Mouse (Mus musculus): ENCODE measurements at regions not wholly inside any gene's neighbourhood (a gene's known extent, or its start where the extent isn't known, plus 50 kb on each side); places are given as distances from the start of the nearest gene placed in this dataset.

DNA sequence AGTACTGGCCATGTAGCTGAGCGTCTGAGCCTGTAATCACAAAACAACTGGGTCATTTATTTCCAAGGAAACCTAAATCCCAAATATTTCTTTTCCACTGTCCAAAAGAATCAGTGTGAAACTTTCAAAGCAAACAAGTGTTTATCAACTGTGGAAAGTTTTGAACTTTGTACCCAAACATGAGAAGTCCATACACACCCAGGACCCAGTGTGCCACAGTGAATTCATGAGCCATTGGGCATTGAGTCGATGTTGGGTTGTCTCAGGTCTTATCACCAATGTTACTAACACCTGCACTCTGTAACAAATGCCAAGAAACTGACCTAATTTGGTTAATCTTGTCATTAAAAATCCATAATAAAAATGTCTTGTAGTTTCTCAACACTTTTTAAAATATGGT lies 305.8 kb upstream of the Igfbp3 start:
- no peak for DNase-seq (ENCODE audit: low spot score in 2 of 2)

DNA sequence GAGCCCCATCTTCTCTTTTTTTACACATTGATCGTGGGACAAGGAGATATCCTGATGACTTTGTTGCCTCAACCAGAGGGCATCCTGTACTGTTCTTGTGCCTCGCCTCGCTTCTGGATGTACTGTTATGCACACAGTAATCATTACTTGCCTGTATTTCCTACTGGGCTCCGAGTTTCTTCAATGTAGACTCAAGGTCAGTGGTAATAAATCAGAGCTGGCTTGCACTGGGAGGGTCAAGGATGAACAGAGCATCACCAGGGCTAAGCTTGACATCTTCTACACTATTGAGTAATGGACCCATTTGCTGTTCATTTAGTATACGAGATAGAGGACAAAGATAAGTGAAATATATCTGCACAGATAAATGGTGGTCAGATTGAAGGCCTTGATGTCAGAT lies 295.1 kb upstream of the Igfbp3 start:
- no peak for DNase-seq (ENCODE audit: low spot score in 2 of 2)

DNA sequence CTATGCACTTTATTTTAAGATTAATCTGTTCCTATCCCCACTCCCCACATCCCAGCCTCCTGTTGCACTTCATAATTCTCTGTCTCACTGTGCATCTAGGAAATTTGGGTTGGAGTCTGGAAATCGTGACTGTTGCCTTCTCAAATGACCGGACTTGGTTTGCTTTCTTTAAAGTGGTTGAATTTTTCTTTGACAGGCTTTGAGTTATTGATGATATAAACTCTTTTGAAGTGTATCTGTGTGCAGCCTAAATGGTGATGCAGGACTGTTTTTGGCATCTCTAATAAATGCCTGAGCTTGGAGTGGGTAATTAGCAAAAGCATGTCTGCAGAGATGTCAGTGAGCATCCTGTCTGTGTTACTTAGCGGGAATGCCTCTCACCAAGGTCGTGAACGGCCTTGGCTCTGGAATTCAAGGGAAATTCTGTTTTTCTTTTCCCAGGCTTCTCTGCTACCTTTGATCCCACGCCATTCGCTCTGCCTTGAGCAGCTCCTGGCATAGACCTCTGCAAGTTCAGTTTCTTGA lies 292.8 kb upstream of the Igfbp3 start:
- DNase-seq (ENCODE audit: low spot score in 2 of 2), result no peak

DNA sequence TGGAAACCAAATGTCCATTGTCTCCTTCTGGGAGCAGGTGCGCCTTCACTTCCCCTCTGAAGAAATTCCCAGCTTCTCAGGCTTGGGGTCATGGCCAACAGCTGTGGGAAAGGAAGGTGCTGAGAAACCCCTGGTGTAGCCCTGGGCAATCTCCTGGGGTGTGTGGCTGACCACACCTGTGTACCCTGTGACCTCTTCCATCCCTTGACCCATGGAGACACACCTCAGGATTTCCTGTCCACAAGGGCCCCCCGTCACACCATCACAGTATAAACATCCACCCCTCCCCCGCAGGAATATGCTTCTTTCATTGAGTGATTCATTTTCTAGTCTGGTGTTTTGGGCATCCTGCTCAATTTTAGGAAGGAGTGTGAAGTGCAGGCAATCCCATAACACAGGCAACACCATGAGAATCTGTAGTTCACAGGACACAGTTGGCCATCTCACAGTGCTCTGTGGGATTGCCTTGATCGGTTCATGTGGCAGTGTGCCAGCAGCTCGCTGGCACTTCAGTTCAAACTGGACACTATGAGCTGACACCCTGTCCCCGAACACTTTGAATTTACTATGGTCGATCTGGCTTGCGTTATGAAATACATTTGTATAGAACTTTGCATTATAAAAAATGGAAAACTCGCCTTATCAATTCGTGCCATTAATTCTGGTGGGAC lies 291.1 kb upstream of the Igfbp3 start:
- DNase-seq (ENCODE audit: low spot score in 2 of 2), result no peak

DNA sequence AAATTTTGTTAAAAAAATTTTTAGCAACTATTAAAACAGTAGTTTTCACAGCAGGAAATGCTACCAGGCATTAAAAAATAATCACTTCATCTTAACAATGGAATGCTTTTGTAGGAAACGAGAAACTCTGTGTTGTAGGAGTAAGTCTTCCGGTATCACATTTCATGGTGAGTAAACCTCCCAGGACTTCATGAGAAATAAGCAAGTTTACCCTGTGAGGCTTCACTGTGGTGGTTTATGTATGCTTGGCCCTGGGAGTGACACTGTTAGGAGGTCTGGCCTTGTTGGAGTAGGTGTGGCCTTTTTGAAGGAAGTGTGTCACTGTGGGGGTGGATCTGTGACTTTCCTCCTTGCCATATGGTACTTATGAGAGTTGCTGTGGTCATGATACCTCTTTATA lies 289.0 kb upstream of the Igfbp3 start:
- no peak for DNase-seq (ENCODE audit: low spot score in 2 of 2)

- no peak for DNase-seq (ENCODE audit: low spot score in 2 of 2)
These were observed 288.3 kb upstream of the Igfbp3 start for GRCm38 (mm10) chr11:7502045-7502444.

DNA sequence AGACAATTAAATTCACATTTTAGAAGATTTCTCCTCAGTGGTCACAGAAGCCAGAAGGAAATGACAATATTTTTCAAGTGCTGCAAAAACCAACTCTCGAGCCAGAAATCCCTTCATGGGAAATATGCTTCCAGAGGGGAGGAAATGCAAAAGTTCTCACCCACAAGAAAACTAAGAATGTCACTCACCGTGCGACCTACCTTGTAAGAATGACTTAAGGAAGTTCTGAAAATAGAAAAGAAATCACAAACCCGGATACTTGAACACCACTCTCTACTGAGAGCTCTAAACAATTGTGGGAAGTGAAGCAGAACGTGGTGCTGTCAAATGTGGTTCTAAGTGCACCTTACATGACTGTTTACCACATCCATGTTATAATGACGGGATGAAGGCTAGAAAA lies 284.1 kb upstream of the Igfbp3 start:
- no peak for DNase-seq (ENCODE audit: low spot score in 2 of 2)

DNA sequence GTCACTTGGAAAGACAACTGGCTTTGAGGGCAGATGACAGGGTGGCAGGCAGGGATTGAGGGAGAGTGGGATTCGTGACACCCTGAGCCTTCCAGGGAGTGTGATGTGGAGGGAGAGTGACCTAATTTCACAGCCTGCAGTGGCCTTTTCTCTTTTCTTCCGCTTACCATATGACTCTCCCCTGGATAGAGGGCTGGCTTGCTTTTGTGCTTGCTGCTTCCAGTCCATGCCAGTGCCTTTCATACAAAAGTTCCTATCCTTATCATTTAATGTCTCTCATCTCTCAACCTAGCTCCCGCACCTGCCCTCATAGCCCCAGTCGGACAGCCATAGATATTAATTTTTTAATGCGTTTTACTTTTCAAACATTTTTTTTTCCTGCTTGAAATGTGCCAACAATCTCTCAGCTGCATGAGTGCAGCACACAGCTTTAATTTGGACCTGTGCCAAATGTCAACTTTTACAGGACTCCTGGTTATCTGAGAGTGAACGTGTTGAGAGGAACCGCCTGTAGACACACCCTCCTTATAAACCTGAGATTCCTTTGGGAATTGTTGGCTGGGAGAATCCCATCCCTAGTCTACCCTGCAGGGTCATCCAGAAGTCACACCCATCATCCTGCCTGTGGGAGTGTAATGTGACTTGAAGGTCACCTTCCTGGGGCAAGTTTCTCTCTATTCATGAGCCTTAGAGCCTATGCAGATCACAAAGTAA lies 260.3 kb upstream of the Igfbp3 start:
- DNase-seq (ENCODE audit: low spot score in 2 of 2), result no peak

- no peak for DNase-seq (ENCODE audit: low spot score in 2 of 2)
These were observed 251.8 kb upstream of the Igfbp3 start for GRCm38 (mm10) chr11:7465522-7465921.

DNA sequence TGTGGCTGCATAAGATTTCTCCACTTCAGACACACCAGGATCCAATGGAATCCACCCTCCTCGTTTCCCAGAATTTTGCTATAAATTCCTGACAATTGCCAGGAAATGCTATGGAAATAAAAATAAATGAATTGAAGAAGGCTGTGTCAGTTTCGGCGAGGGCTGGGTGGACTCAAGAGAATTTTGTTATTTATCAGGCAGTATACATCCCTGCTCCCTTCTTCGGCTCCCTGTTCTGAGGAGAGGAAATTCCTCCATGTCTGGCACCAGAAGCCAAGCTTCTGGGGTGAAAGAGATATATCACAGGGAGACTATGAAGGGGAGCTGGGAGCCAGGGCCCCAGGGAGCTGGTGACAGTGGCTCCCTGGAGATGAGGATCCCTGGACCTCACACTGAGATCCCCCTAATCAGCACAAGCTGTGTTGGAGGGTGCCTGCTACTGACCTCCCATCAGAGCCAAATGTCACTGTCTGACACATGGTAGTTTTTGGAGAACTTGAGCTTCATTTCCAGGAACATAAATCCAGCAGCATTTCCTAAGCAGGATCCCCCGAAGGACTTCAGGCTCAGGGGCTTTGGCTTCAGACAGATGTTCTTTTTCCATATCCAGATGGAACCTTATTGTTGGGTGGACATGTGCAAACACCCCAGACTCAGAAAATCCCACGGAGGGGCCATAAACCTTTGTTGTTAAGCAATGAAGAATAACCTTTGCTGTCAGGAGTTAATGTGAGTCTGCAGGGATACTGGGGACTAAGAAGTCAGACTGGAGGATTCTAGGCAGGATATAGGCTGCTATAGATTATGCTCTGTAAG lies 248.4 kb upstream of the Igfbp3 start:
- DNase-seq (ENCODE audit: low spot score in 2 of 2), result no peak

DNA sequence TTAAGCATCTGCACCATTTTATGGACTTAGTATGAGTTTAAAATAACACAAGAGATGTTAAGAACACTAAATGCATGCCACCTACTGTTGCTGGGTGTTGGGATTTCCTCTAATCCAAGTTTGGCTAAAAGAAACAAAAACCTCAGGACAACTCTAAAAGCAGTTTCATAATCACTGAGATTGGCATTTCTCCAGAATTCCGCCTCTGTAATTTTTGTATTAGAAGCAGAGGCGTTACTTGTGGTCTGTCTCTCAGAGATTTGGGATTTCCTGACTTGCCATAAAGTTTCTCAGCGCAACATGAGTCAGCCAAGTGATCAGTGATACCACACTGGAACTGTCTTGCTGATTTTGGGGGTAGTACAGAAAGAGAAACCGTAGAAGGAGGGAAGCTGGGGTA lies 238.0 kb upstream of the Igfbp3 start:
- no peak for DNase-seq (ENCODE audit: low spot score in 2 of 2)

GRCm38 (mm10) chr11:7444494-7444893 lies 230.8 kb upstream of the Igfbp3 start:
- no peak for DNase-seq (ENCODE audit: low spot score in 2 of 2)

DNA sequence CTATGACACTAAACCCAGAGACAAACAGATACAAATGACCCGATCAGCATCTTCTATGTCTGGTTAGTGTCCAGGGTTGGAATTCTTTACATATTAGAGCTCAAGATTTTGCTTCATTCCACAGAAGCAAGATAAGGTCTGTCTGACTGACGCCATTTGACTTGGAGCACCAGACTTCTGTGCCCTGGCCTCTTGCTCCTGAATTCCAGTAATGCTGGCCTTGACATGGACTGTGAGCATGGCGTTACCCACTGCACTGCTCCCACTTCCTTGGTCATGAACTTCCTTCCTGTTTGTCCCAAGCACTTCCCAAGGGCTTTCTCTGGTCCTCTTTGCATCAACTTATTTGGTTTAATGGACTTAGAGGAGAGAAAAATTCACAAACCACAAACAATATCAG lies 225.6 kb upstream of the Igfbp3 start:
- no peak for DNase-seq (ENCODE audit: low spot score in 2 of 2)

- no peak for DNase-seq (ENCODE audit: low spot score in 2 of 2)
These were observed 220.9 kb upstream of the Igfbp3 start for GRCm38 (mm10) chr11:7434591-7434990.

GRCm38 (mm10) chr11:7427771-7428170 lies 214.0 kb upstream of the Igfbp3 start:
- no peak for DNase-seq (ENCODE audit: low spot score in 2 of 2)

DNA sequence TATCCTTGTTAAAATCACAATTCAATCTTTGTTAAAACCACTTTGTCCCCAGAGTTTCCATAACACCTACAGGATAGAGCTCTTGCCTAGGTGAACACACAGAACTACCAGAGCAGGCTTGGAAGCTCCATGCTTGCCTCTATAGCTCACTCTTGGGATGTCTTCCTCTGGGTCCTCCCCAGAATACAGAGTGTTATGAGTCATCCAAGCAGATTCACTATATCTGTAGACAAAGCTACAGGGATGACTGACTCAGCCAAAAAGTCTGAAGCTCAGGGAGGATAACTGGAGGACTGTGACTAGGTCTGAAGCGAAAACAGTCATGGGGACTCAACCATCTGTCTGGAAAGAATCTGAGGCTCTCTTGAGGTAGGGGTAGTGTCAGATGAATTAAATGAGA lies 211.5 kb upstream of the Igfbp3 start:
- DNase-seq (ENCODE audit: low spot score in 2 of 2), result no peak

- no peak for DNase-seq (ENCODE audit: low spot score in 2 of 2)
These were observed 210.4 kb upstream of the Igfbp3 start for GRCm38 (mm10) chr11:7424082-7424471.

- DNase-seq (ENCODE audit: low spot score in 2 of 2), result peak; percentile 15 to 21
These were observed 209.8 kb upstream of the Igfbp3 start for GRCm38 (mm10) chr11:7423276-7424081.

DNA sequence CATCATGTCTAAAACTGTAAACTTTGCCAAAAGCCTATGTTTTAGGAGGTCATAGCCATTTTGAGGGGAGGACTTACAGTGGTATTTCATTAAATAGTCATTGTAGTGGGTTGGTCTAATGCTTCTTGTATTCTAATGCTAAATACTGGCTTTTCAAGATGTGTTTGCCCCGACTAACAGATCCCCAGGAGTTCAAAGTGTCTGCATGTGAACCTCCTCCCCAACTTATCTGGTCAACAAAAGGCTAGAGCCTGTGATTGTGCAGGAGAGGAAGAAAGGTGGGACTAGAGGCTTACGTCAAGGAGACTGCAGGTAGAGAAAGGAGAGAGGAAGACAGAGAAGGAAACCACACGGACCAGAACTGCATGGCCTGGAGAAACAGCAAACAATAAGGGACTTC lies 198.9 kb upstream of the Igfbp3 start:
- DNase-seq (ENCODE audit: low spot score in 2 of 2), result no peak

- no peak for DNase-seq (ENCODE audit: low spot score in 2 of 2)
These were observed 195.3 kb upstream of the Igfbp3 start for GRCm38 (mm10) chr11:7408992-7409391.

- DNase-seq (ENCODE audit: low spot score in 2 of 2), result no peak
These were observed 190.9 kb upstream of the Igfbp3 start for GRCm38 (mm10) chr11:7404666-7405065.
